Mouse (Mus musculus) forebrain, embryonic 13.5 days (tissue): Measurements from ENCODE around the gene H2-M5. TPM values are rescaled to one million over a fixed set of nuclear protein-coding genes. Genes with fewer than 3 reads are reported as not detected.
"Not testable (repeated sequence)": the region's sequence is repeated elsewhere in the genome, so short reads cannot be mapped to it uniquely, and the experiment has no call there.

Experiments
- ATAC-seq: fragments of 200-750 bp; cut with Nextera tagmentation; 2 replicates; pipeline ENCODE4 v1.8.0; 2017
- H3K27ac ChIP-seq: fragments of 300-500 bp; sonication (generic); 2 replicates; pipeline ENCODE4 v1.5.1; 2015; ENCODE audit warnings: inconsistent platforms, mild to moderate bottlenecking, moderate library complexity
- H3K27me3 ChIP-seq: fragments of 300-500 bp; sonication (generic); 2 replicates; pipeline ENCODE4 v1.6.1; 2015; ENCODE audit warnings: mild to moderate bottlenecking, inconsistent platforms
- H3K36me3 ChIP-seq: fragments of 300-500 bp; sonication (generic); 2 replicates; pipeline ENCODE4 v1.6.1; 2015; ENCODE audit warnings: mild to moderate bottlenecking, inconsistent platforms; ENCODE audit not compliant: poor library complexity, severe bottlenecking
- H3K4me1 ChIP-seq: fragments of 300-500 bp; sonication (generic); 2 replicates; pipeline ENCODE4 v1.6.1; 2015; ENCODE audit warnings: inconsistent platforms
- H3K4me2 ChIP-seq: fragments of 300-500 bp; sonication (generic); 2 replicates; pipeline ENCODE4 v1.6.1; 2015; ENCODE audit warnings: inconsistent platforms, mild to moderate bottlenecking, moderate library complexity
- H3K4me3 ChIP-seq: fragments of 300-500 bp; sonication (generic); 2 replicates; pipeline ENCODE4 v1.5.1; 2015; ENCODE audit warnings: mild to moderate bottlenecking, inconsistent platforms
- H3K9ac ChIP-seq: fragments of 300-500 bp; sonication (generic); 2 replicates; pipeline ENCODE4 v1.6.1; 2015; ENCODE audit warnings: mild to moderate bottlenecking, inconsistent platforms
- H3K9me3 ChIP-seq: fragments of 300-500 bp; sonication (generic); replicated peaks from 2 replicates; pipeline ENCODE4 v1.6.1; 2016; ENCODE audit warnings: inconsistent platforms
- WGBS: fragments of 180-500 bp; shearing (Covaris S2); methylation state at CpG from one replicate; pipeline ENCODE4 v1.1.7; 2015; 5-methylcytosine and 5-hydroxymethylcytosine counted together
- polyA plus RNA-seq: library from polyadenylated mRNA; unstranded; fragments of >200 nt; fragmentation: Nextera tagmentation; extraction: Ambion mirVana; gene quantifications from 2 replicates; pipeline ENCODE4 v1.2.1, GENCODE M21; 2015

H2-M5 gene
- 1.6 and 1.7 TPM in 2 replicates for polyA plus RNA-seq

DNA sequence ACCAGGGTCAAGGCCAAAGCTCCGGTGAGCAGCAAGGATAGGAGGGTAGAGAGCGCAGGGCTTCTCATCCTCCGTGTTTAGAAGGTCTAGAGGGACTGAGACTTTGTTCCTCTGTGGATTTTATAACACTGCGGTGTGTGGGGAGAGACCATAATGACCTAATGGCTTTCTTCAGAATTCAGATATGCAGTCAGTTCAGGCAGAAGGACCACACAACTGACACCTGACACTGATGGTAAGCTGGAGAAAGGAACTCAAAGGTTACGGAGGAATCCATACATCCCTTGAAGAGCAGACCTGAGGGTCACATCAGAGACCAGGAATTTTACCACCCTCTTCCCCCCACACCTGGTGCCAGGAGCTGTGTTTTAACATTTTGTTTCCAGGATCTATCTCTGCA lies at the start of gene H2-M5:
Gene H2-M5 (minus strand): TSS at position 101 of the 400 bp plus-strand sequence.
- no peak within 1 kb of the TSS for H3K27ac ChIP-seq
- no peak for ATAC-seq
- peak within 1 kb of the TSS; percentile 28 for H3K4me2 ChIP-seq
- no peak within 1 kb of the TSS for H3K9ac ChIP-seq
- H3K4me3 ChIP-seq, result no peak within 1 kb of the TSS
- H3K27me3 ChIP-seq, result peaks cover 29% of the 10 kb centered on the region
- H3K4me1 ChIP-seq, result no peaks in the 10 kb centered on the region
- 23% methylated on average over 5 of the region's 5 CpGs for WGBS
- no peaks in the 10 kb centered on the region for H3K36me3 ChIP-seq
- no peaks in the 10 kb centered on the region for H3K9me3 ChIP-seq

DNA sequence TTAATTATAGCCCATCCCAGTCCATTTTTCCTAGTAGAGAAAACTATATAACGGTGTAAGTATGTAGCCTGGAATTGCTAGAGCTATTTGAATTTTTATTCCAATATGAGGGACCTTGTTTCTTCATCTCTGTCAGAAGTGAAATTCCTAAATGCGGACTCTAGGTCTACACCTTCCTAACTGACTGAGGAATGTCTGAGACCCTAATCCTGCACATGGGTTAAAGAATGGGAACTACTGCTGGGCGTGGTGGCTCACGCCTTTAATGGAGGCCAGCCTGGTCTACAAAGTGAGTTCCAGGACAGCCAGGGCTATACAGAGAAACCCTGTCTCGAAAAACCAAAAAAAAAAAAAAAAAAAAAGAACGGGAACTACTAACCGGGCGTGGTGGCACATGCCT lies 39.8 kb upstream of the H2-M5 start:
- H3K9me3 ChIP-seq, result no peaks in the 10 kb centered on the region
- peaks cover 4% of the 10 kb centered on the region for H3K4me1 ChIP-seq
- H3K9ac ChIP-seq, result peak overlapping the region; percentile 68
- H3K27ac ChIP-seq, result peak overlapping the region; percentile 99
- WGBS, result 66% methylated on average over 8 of the region's 8 CpGs
- no peaks in the 10 kb centered on the region for H3K36me3 ChIP-seq
- H3K4me2 ChIP-seq, result peak overlapping the region; percentile 55
- ATAC-seq, result peak; percentile 25
- no peaks in the 10 kb centered on the region for H3K27me3 ChIP-seq
- H3K4me3 ChIP-seq, result peak overlapping the region; percentile 42

DNA sequence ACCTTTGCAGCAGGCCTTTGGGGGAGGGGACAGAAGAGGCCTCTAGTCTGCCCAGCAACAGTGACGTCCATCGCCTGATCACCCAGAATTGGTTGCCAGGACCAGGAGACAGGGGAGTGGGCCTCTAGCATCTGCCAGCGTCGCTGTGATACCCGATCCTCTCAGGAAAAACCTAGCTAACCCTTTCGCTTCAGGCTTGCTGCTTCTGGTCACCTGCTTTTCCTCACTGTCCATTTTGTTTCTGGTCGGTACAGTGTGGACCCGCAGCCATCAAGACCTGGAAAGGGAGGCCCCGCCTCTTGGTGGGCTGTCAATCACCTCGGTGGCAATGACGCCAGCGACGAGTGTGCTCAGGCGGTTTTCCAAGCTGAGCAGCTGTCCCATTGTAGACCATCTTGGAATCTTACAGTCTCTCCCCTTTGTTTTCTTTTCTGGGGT lies 39.4 kb upstream of the H2-M5 start:
- peak overlapping the region; percentile 42 for H3K4me3 ChIP-seq
- peaks cover 4% of the 10 kb centered on the region for H3K4me1 ChIP-seq
- peak overlapping the region; percentile 99 for H3K27ac ChIP-seq
- peak overlapping the region; percentile 55 for H3K4me2 ChIP-seq
- ATAC-seq, result peak; percentile 99
- no peaks in the 10 kb centered on the region for H3K36me3 ChIP-seq
- 0% methylated on average over 14 of the region's 14 CpGs for WGBS
- no peaks in the 10 kb centered on the region for H3K9me3 ChIP-seq
- H3K27me3 ChIP-seq, result no peaks in the 10 kb centered on the region
- H3K9ac ChIP-seq, result peak overlapping the region; percentile 68

DNA sequence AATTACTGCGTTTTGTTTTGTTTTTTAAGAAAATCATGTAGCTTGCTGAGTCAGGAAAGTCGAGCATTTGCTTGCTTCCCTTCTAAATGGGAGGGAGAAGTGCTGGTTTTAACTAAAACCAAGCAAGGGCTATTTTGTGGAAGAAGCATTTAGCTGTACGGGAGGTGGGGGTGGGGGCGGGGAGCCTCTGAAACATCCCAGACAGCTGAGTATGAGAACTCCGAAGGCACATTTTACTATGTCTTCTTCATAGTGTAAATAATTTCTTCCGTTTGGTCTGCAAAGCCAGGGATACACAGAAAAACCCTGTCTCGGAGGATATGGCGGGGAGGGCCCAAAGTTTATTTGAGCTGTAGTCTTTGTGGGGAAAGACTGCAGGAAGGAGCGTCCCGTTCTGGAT lies 38.9 kb upstream of the H2-M5 start:
- H3K9me3 ChIP-seq, result no peaks in the 10 kb centered on the region
- WGBS, result 3% methylated on average over 10 of the region's 10 CpGs
- H3K27ac ChIP-seq, result peak overlapping the region; percentile 99
- H3K4me2 ChIP-seq, result peak overlapping the region; percentile 55
- peak overlapping the region; percentile 68 for H3K9ac ChIP-seq
- no peak; the same call in none of the 2 replicates for ATAC-seq
- no peaks in the 10 kb centered on the region for H3K27me3 ChIP-seq
- H3K4me1 ChIP-seq, result peaks cover 4% of the 10 kb centered on the region
- peak overlapping the region; percentile 42 for H3K4me3 ChIP-seq
- no peaks in the 10 kb centered on the region for H3K36me3 ChIP-seq

- Histone ChIP-seq H3K9me3 (no peaks in the 10 kb centered on the region), H3K36me3 (no peaks in the 10 kb centered on the region), H3K27ac (peak overlapping the region; percentile 99), H3K27me3 (no peaks in the 10 kb centered on the region), H3K9ac (no peak overlapping the region), H3K4me3 (no peak overlapping the region), H3K4me1 (peaks cover 4% of the 10 kb centered on the region), H3K4me2 (no peak overlapping the region)
- no peak for ATAC-seq
- 93% methylated on average over 4 of the region's 4 CpGs for WGBS
Measured at GRCm38 (mm10) chr17:37027486-37027885, 38.1 kb upstream of the H2-M5 start.

DNA sequence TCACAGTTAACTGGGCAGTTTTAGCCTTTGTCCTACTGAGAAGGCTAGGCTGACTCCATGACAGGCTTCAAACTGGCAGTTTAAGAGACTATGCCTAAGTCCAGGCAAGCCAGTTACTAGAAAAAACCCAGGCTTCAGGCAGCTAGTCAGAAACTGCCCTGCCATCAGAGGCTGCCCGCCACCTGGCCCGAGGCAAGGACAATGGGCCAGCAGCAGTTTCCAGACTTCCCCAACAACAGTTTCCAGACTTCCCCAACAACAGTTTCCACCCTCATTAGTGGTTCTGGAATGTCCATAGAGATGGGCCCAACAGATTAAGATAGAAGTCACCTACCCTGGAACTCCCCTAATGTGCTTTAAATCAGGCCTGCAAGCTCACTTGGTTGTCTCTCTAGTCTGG lies 37.1 kb upstream of the H2-M5 start:
- Histone ChIP-seq H3K4me1 (peaks cover 4% of the 10 kb centered on the region), H3K36me3 (no peaks in the 10 kb centered on the region), H3K9me3 (no peaks in the 10 kb centered on the region), H3K27me3 (no peaks in the 10 kb centered on the region), H3K9ac (no peak overlapping the region), H3K4me2 (no peak overlapping the region), H3K27ac (no peak overlapping the region), H3K4me3 (no peak overlapping the region)
- WGBS, result 76% methylated on average over 2 of the region's 2 CpGs
- ATAC-seq, result no peak

GRCm38 (mm10) chr17:37022628-37023576 lies 33.6 kb upstream of the H2-M5 start, which contains the start of gene Mog:
TSS of gene Mog (minus strand) at chr17:37023398.
- H3K4me2 ChIP-seq, result no peak within 1 kb of the TSS
- 0 out of 2 replicates have a peak, but pooled peaks cover 2% of the 10 kb centered on the region for H3K4me1 ChIP-seq
- no peaks in the 10 kb centered on the region for H3K36me3 ChIP-seq
- no peaks in the 10 kb centered on the region for H3K9me3 ChIP-seq
- no peak within 1 kb of the TSS for H3K4me3 ChIP-seq
- no peak within 1 kb of the TSS for H3K9ac ChIP-seq
- no peak within 1 kb of the TSS for H3K27ac ChIP-seq
- no peak for ATAC-seq
- 77% methylated on average over 9 of the region's 9 CpGs for WGBS
- no peaks in the 10 kb centered on the region for H3K27me3 ChIP-seq

DNA sequence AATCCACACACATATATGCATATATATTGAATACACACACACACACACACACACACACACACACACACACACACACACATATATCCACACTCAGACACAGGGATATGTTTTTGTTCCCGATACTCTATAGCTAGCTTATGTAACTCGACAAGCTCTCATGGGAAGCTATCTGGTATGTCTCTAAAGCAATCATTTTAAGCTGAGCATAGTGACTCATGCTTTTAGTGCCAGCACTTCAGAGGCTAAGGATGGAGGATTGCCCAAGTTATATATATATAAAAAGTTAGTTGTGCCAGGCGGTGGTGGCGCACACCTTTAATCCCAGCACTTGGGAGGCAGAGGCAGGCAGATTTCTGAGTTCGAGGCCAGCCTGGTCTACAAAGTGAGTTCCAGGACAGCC lies 29.9 kb upstream of the H2-M5 start:
- H3K36me3 ChIP-seq, H3K9ac ChIP-seq, H3K9me3 ChIP-seq, H3K27me3 ChIP-seq, ATAC-seq, H3K4me3 ChIP-seq, H3K4me2 ChIP-seq, H3K27ac ChIP-seq, H3K4me1 ChIP-seq: not testable (repeated sequence)
- WGBS, result 89% methylated on average over 5 of the region's 5 CpGs

GRCm38 (mm10) chr17:37018328-37018727 lies 29.0 kb upstream of the H2-M5 start:
- Histone ChIP-seq H3K27ac (no peak overlapping the region), H3K4me1 (0 out of 2 replicates have a peak, but pooled peaks cover 2% of the 10 kb centered on the region), H3K27me3 (no peaks in the 10 kb centered on the region), H3K4me3 (no peak overlapping the region), H3K4me2 (no peak overlapping the region), H3K36me3 (no peaks in the 10 kb centered on the region), H3K9ac (no peak overlapping the region), H3K9me3 (no peaks in the 10 kb centered on the region)
- WGBS, result 48% methylated on average over 3 of the region's 3 CpGs
- no peak for ATAC-seq

GRCm38 (mm10) chr17:37016333-37016732 lies 27.0 kb upstream of the H2-M5 start:
- no peaks in the 10 kb centered on the region for H3K27me3 ChIP-seq
- H3K9me3 ChIP-seq, result no peaks in the 10 kb centered on the region
- H3K4me3 ChIP-seq, result no peak overlapping the region
- H3K36me3 ChIP-seq, result peaks cover 10% of the 10 kb centered on the region
- no peak for ATAC-seq
- no peak overlapping the region for H3K4me2 ChIP-seq
- no peak overlapping the region for H3K27ac ChIP-seq
- peaks cover 7% of the 10 kb centered on the region; the same call in 1 of the 2 replicates for H3K4me1 ChIP-seq
- no peak overlapping the region for H3K9ac ChIP-seq

DNA sequence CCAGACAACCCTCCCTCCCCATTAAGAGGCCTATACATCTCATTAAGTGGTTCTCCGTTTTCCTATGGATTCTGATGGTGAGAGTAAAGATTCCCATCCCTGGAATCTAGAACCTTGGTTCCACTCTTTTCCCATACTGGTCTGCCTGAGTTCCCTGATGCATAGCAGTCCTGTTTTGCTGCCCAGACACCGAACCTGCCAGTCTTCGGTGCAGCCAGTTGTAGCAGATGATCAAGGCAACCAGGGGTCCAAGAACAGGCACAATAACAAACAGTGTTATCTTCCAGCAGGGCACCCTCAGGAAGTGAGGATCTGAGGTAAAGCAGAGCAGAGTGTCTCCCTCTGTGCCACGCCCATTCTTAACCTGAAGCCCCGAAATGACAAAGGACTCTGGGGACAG lies 22.8 kb upstream of the H2-M5 start:
- peaks cover 5% of the 10 kb centered on the region; the same call in 1 of the 2 replicates for H3K4me1 ChIP-seq
- no peak for ATAC-seq
- no peaks in the 10 kb centered on the region for H3K9me3 ChIP-seq
- H3K27ac ChIP-seq, result no peak overlapping the region
- 85% methylated on average over 5 of the region's 5 CpGs for WGBS
- H3K4me2 ChIP-seq, result no peak overlapping the region
- H3K27me3 ChIP-seq, result no peaks in the 10 kb centered on the region
- no peak overlapping the region for H3K4me3 ChIP-seq
- H3K9ac ChIP-seq, result no peak overlapping the region
- H3K36me3 ChIP-seq, result peaks cover 52% of the 10 kb centered on the region

GRCm38 (mm10) chr17:37011719-37012118 lies 22.4 kb upstream of the H2-M5 start:
- Histone ChIP-seq H3K4me1 (peaks cover 5% of the 10 kb centered on the region; the same call in 1 of the 2 replicates), H3K9ac (no peak overlapping the region), H3K36me3 (peaks cover 56% of the 10 kb centered on the region), H3K4me2 (no peak overlapping the region), H3K27me3 (no peaks in the 10 kb centered on the region), H3K9me3 (no peaks in the 10 kb centered on the region), H3K4me3 (no peak overlapping the region), H3K27ac (no peak overlapping the region)
- ATAC-seq, result no peak
- WGBS, result 74% methylated on average over 3 of the region's 3 CpGs
